Mouse (Mus musculus): ENCODE results near the gene Ccdc163. TPM values are rescaled to one million over a fixed set of nuclear protein-coding genes. Genes with fewer than 3 reads are reported as not detected.

Gene Ccdc163
- polyA plus RNA-seq, 1 experiment from 2014 or later, result 13.1 TPM

- Histone ChIP-seq H3K4me1 (ENCODE audit: control insufficient read depth, insufficient read depth, low read length) (peaks cover 5% of the 10 kb centered on the region), H3K9me3 (ENCODE audit: control insufficient read depth, low read length) (no peaks in the 10 kb centered on the region), H3K4me3 (replicated peaks; ENCODE audit: low read depth, low read length) (no peak overlapping the region), H3K9ac (replicated peaks; ENCODE audit: low read length) (no peak overlapping the region), H3K4me2 (ENCODE audit: low read length) (no peak overlapping the region), H3K27me3 (ENCODE audit: control insufficient read depth, insufficient read depth, low read length) (no peaks in the 10 kb centered on the region), H3K36me3 (ENCODE audit: control insufficient read depth, insufficient read depth, low read length) (no peaks in the 10 kb centered on the region), H3K27ac (replicated peaks; ENCODE audit: low read depth, low read length) (no peak overlapping the region)
- WGBS, result 83% methylated on average over 1 of the region's 1 CpGs
- no peak for DNase-seq
- no peak for ATAC-seq (ENCODE audit: low FRiP score, low TSS enrichment)
These were observed 4.2 kb downstream of the Ccdc163 start for GRCm38 (mm10) chr4:116712536-116712935.

- Histone ChIP-seq H3K9ac (replicated peaks; ENCODE audit: low read length) (no peak overlapping the region), H3K9me3 (ENCODE audit: control insufficient read depth, low read length) (no peaks in the 10 kb centered on the region), H3K4me3 (replicated peaks; ENCODE audit: low read depth, low read length) (no peak overlapping the region), H3K27me3 (ENCODE audit: control insufficient read depth, insufficient read depth, low read length) (no peaks in the 10 kb centered on the region), H3K27ac (replicated peaks; ENCODE audit: low read depth, low read length) (no peak overlapping the region), H3K4me1 (ENCODE audit: control insufficient read depth, insufficient read depth, low read length) (peaks cover 6% of the 10 kb centered on the region; the same call in 1 of the 2 replicates), H3K36me3 (ENCODE audit: control insufficient read depth, insufficient read depth, low read length) (no peaks in the 10 kb centered on the region), H3K4me2 (ENCODE audit: low read length) (no peak overlapping the region)
- 13% methylated on average over 3 of the region's 3 CpGs for WGBS
- DNase-seq (peak; percentile 93), ATAC-seq (ENCODE audit: low FRiP score, low TSS enrichment) (no peak)
These were observed 11.1 kb downstream of the Ccdc163 start for GRCm38 (mm10) chr4:116719396-116719795.

DNA sequence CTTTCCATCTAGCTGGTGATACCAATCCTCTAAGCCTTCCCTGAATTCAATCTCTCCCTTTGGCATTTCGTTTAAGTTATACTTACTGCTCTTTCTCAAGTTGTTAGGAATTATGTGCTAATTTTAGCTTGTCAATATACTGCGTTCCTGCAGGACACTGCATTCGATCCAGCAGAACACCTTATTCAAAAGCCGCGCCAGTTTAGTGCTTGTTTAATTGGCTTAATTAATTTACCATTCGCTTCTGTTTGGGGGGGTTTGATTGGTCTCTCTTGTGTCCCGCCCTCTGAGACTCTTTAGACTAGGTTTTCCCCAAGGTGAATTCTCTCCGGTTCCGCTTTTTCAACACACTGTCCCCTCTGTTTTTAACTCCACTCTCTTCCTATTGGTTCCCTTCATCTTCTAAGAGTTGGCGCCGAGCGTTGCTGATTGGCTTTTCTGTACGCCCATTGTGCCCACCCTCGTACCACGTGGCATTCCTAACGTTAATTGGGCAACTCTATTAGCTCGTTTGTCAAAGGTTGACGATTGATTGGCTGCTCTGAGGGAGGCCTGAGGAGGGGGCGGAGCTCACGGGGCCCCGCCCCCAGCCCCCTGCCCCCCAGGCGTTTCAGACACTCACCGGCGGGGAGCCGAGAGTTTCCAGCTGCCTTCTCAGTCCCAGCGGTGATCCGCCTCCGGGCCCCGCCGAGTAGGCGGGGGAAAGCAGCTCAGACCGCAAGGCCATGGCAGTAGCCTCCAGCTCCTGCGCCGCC is 12.2 kb downstream of the Ccdc163 start, which contains the start of gene Tesk2:
Gene Tesk2 (plus strand): TSS at position 606 of the 755 bp plus-strand sequence.
- under 1% methylated on average over 34 of the region's 34 CpGs for WGBS
- peaks cover 6% of the 10 kb centered on the region; the same call in 1 of the 2 replicates for H3K4me1 ChIP-seq (ENCODE audit: control insufficient read depth, insufficient read depth, low read length)
- DNase-seq (peak; percentile 97), ATAC-seq (ENCODE audit: low FRiP score, low TSS enrichment) (peak; percentile 98)
- peak within 1 kb of the TSS; percentile 61 for H3K4me3 ChIP-seq (replicated peaks; ENCODE audit: low read depth, low read length)
- peak within 1 kb of the TSS; percentile 87 for H3K4me2 ChIP-seq (ENCODE audit: low read length)
- H3K27ac ChIP-seq (replicated peaks; ENCODE audit: low read depth, low read length), result peak within 1 kb of the TSS; percentile 62
- H3K9ac ChIP-seq (replicated peaks; ENCODE audit: low read length), result peak within 1 kb of the TSS; percentile 71
- no peaks in the 10 kb centered on the region for H3K27me3 ChIP-seq (ENCODE audit: control insufficient read depth, insufficient read depth, low read length)
- no peaks in the 10 kb centered on the region for H3K9me3 ChIP-seq (ENCODE audit: control insufficient read depth, low read length)
- no peaks in the 10 kb centered on the region for H3K36me3 ChIP-seq (ENCODE audit: control insufficient read depth, insufficient read depth, low read length)

- Histone ChIP-seq H3K27ac (replicated peaks; ENCODE audit: low read depth, low read length) (peak overlapping the region; percentile 62), H3K4me2 (ENCODE audit: low read length) (peak overlapping the region; percentile 87), H3K4me1 (ENCODE audit: control insufficient read depth, insufficient read depth, low read length) (peaks cover 6% of the 10 kb centered on the region; the same call in 1 of the 2 replicates), H3K9me3 (ENCODE audit: control insufficient read depth, low read length) (no peaks in the 10 kb centered on the region), H3K4me3 (replicated peaks; ENCODE audit: low read depth, low read length) (peak overlapping the region; percentile 61), H3K9ac (replicated peaks; ENCODE audit: low read length) (peak overlapping the region; percentile 71), H3K36me3 (ENCODE audit: control insufficient read depth, insufficient read depth, low read length) (no peaks in the 10 kb centered on the region), H3K27me3 (ENCODE audit: control insufficient read depth, insufficient read depth, low read length) (no peaks in the 10 kb centered on the region)
- WGBS, result under 1% methylated on average over 29 of the region's 29 CpGs
- no peak for ATAC-seq (ENCODE audit: low FRiP score, low TSS enrichment)
- no peak for DNase-seq
These were observed 12.9 kb downstream of the Ccdc163 start for GRCm38 (mm10) chr4:116721098-116721628.

GRCm38 (mm10) chr4:116722230-116722629 is 13.9 kb downstream of the Ccdc163 start:
- Histone ChIP-seq H3K4me2 (ENCODE audit: low read length) (peak overlapping the region; percentile 87; the same call in 1 of the 2 replicates), H3K27ac (replicated peaks; ENCODE audit: low read depth, low read length) (no peak overlapping the region)

DNA sequence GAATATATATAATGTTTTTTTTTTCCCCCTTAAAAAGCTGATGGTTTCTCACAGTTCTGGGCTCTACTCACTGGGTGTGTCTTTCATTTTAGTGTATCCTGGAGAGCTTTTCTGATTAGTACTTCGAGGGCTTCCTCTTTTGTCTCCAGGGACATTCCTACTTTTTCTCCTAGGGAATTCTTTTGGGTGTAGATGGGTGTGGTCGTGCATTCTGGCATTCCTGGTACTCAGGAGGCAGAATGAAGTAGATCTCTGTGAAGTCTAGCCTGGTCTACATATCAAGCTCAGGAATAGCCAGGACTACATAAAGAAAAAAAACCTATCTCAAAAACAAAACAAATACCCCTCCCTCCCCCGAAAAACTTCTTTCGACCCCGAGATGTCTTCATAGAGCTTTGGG is 17.1 kb downstream of the Ccdc163 start:
- no peaks in the 10 kb centered on the region for H3K36me3 ChIP-seq (ENCODE audit: control insufficient read depth, insufficient read depth, low read length)
- no peak for ATAC-seq (ENCODE audit: low FRiP score, low TSS enrichment)
- H3K9ac ChIP-seq (replicated peaks; ENCODE audit: low read length), result no peak overlapping the region
- H3K4me3 ChIP-seq (replicated peaks; ENCODE audit: low read depth, low read length), result no peak overlapping the region
- no peak overlapping the region for H3K27ac ChIP-seq (replicated peaks; ENCODE audit: low read depth, low read length)
- no peaks in the 10 kb centered on the region for H3K9me3 ChIP-seq (ENCODE audit: control insufficient read depth, low read length)
- peaks cover 6% of the 10 kb centered on the region; the same call in 1 of the 2 replicates for H3K4me1 ChIP-seq (ENCODE audit: control insufficient read depth, insufficient read depth, low read length)
- DNase-seq, result no peak
- no peak overlapping the region for H3K4me2 ChIP-seq (ENCODE audit: low read length)
- H3K27me3 ChIP-seq (ENCODE audit: control insufficient read depth, insufficient read depth, low read length), result no peaks in the 10 kb centered on the region
- WGBS, result 86% methylated on average over 5 of the region's 5 CpGs

More at GRCm38 (mm10) chr4:116722230-116722629, 13.9 kb downstream of the Ccdc163 start:
- no peaks in the 10 kb centered on the region for H3K36me3 ChIP-seq (ENCODE audit: control insufficient read depth, insufficient read depth, low read length)
- no peak for DNase-seq
- H3K9me3 ChIP-seq (ENCODE audit: control insufficient read depth, low read length), result no peaks in the 10 kb centered on the region
- H3K4me3 ChIP-seq (replicated peaks; ENCODE audit: low read depth, low read length), result no peak overlapping the region
- no peak for ATAC-seq (ENCODE audit: low FRiP score, low TSS enrichment)
- H3K9ac ChIP-seq (replicated peaks; ENCODE audit: low read length), result no peak overlapping the region; the same call in 1 of the 2 replicates
- H3K27me3 ChIP-seq (ENCODE audit: control insufficient read depth, insufficient read depth, low read length), result no peaks in the 10 kb centered on the region
- WGBS, result 41% methylated on average over 7 of the region's 7 CpGs
- H3K4me1 ChIP-seq (ENCODE audit: control insufficient read depth, insufficient read depth, low read length), result peaks cover 6% of the 10 kb centered on the region; the same call in 1 of the 2 replicates

GRCm38 (mm10) chr4:116727401-116727800 is 19.1 kb downstream of the Ccdc163 start:
- Histone ChIP-seq H3K27ac (replicated peaks; ENCODE audit: low read depth, low read length) (no peak overlapping the region), H3K9me3 (ENCODE audit: control insufficient read depth, low read length) (no peaks in the 10 kb centered on the region), H3K27me3 (ENCODE audit: control insufficient read depth, insufficient read depth, low read length) (no peaks in the 10 kb centered on the region), H3K9ac (replicated peaks; ENCODE audit: low read length) (no peak overlapping the region), H3K4me1 (ENCODE audit: control insufficient read depth, insufficient read depth, low read length) (no peaks in the 10 kb centered on the region), H3K4me2 (ENCODE audit: low read length) (no peak overlapping the region), H3K4me3 (replicated peaks; ENCODE audit: low read depth, low read length) (no peak overlapping the region), H3K36me3 (ENCODE audit: control insufficient read depth, insufficient read depth, low read length) (no peaks in the 10 kb centered on the region)
- DNase-seq (no peak), ATAC-seq (ENCODE audit: low FRiP score, low TSS enrichment) (no peak)
- WGBS, result 84% methylated on average over 3 of the region's 3 CpGs

GRCm38 (mm10) chr4:116729532-116729931 is 21.2 kb downstream of the Ccdc163 start:
- DNase-seq, result no peak
- Histone ChIP-seq H3K9ac (replicated peaks; ENCODE audit: low read length) (no peak overlapping the region), H3K4me3 (replicated peaks; ENCODE audit: low read depth, low read length) (no peak overlapping the region), H3K36me3 (ENCODE audit: control insufficient read depth, insufficient read depth, low read length) (no peaks in the 10 kb centered on the region), H3K9me3 (ENCODE audit: control insufficient read depth, low read length) (no peaks in the 10 kb centered on the region), H3K27ac (replicated peaks; ENCODE audit: low read depth, low read length) (no peak overlapping the region), H3K27me3 (ENCODE audit: control insufficient read depth, insufficient read depth, low read length) (no peaks in the 10 kb centered on the region), H3K4me2 (ENCODE audit: low read length) (no peak overlapping the region), H3K4me1 (ENCODE audit: control insufficient read depth, insufficient read depth, low read length) (no peaks in the 10 kb centered on the region)
- no peak for ATAC-seq (ENCODE audit: low FRiP score, low TSS enrichment)
- 95% methylated on average over 3 of the region's 3 CpGs for WGBS

All from midbrain, embryonic 14.5 days (tissue).